Mouse (Mus musculus) C2C12 (cell line): ENCODE results near the gene Serpina9.

ENCODE experiments used
- CEBPB ChIP-seq: IDR thresholded peaks from one replicate; pipeline ENCODE4 v1.6.1; 2011; ENCODE audit warnings: low read depth, mild to moderate bottlenecking, control low read depth, moderate library complexity
- CTCF ChIP-seq: IDR thresholded peaks from one replicate; pipeline ENCODE4 v1.5.1; 2011; ENCODE audit not compliant: control insufficient read depth, insufficient read depth, insufficient read length
- FOSL1 ChIP-seq: IDR thresholded peaks from one replicate; pipeline ENCODE4 v1.8.0; 2011; ENCODE audit warnings: mild to moderate bottlenecking, low read length; ENCODE audit not compliant: poor library complexity, insufficient read depth, severe bottlenecking
- MAX ChIP-seq: IDR thresholded peaks from one replicate; pipeline ENCODE4 v1.6.1; 2011; ENCODE audit warnings: mild to moderate bottlenecking, control low read depth
- MYOG ChIP-seq: IDR thresholded peaks from one replicate; pipeline ENCODE4 v1.6.1; 2011; ENCODE audit not compliant: control insufficient read depth, insufficient read length; ENCODE audit errors: extremely low read depth
- USF1 ChIP-seq: IDR thresholded peaks from one replicate; pipeline ENCODE4 v1.6.1; 2011; ENCODE audit warnings: low read depth, mild to moderate bottlenecking, control low read depth, moderate library complexity

- TF ChIP-seq CTCF (no peak), USF1 (no peak), MAX (no peak), MYOG (no peak), CEBPB (no peak), FOSL1 (no peak)
Observed at GRCm38 (mm10) chr12:104057050-104057449, 43.5 kb upstream of the Serpina9 start.
